Mouse (Mus musculus): ENCODE results near the gene Nop16.

DNA sequence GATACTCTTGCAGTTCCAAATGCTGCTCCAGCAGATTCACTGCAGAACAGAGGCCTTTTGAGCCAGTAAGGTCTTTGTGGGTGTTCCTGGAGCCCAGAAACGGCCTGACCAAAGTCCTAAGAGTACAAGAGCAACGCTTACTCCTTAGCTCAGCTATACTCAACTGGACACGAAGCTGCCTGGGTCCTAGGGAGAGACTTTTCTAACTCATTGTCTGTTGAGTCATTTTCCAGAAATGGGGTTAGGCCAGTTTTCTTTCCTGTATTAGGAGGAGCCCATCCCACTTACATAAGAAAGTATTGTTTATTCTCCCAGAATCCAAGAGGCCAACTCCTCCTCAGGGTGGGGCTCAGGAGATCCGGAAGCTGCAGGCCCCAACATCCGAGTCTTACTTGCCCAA is 15.5 kb upstream of the Nop16 start:
- no peak for TF ChIP-seq CTCF (IDR thresholded peaks at IDR 0.05; ENCODE audit: control insufficient read depth, insufficient read depth, insufficient read length)
- no peak for TF ChIP-seq MAX (IDR thresholded peaks at IDR 0.05)
- TF ChIP-seq USF1 (IDR thresholded peaks at IDR 0.05; ENCODE audit: low read depth): no peak
